Mouse (Mus musculus) forebrain, postnatal 0 days (tissue): Measurements from ENCODE around the gene Pnpla1. TPM values are rescaled to one million over a fixed set of nuclear protein-coding genes. Genes with fewer than 3 reads are reported as not detected.
"Not testable (repeated sequence)": the region's sequence is repeated elsewhere in the genome, so short reads cannot be mapped to it uniquely, and the experiment has no call there.

Source experiments
- ATAC-seq: fragments of 200-750 bp; cut with Nextera tagmentation; 2 replicates; pipeline ENCODE4 v1.8.0; 2017; ENCODE audit warnings: mild to moderate bottlenecking, moderate library complexity
- DNase-seq: peaks from one replicate; pipeline ENCODE4 v3.0.0-alpha.2; 2015
- H3K27ac ChIP-seq: fragments of 300-500 bp; sonication (generic); 2 replicates; pipeline ENCODE4 v1.5.1; 2014; ENCODE audit warnings: low read depth, mild to moderate bottlenecking, antibody characterized with exemption, low read length, moderate library complexity, mixed read lengths
- H3K27me3 ChIP-seq: fragments of 300-500 bp; sonication (generic); 2 replicates; pipeline ENCODE4 v1.6.1; 2014; ENCODE audit warnings: mild to moderate bottlenecking, low read length, mixed read lengths; ENCODE audit not compliant: insufficient read depth
- H3K36me3 ChIP-seq: fragments of 300-500 bp; sonication (generic); 2 replicates; pipeline ENCODE4 v1.6.1; 2014; ENCODE audit warnings: mild to moderate bottlenecking, moderate library complexity; ENCODE audit not compliant: insufficient read depth
- H3K4me1 ChIP-seq: fragments of 300-500 bp; sonication (generic); 2 replicates; pipeline ENCODE4 v1.6.1; 2014; ENCODE audit warnings: antibody characterized with exemption; ENCODE audit not compliant: insufficient read depth
- H3K4me2 ChIP-seq: fragments of 300-500 bp; sonication (generic); 2 replicates; pipeline ENCODE4 v1.6.1; 2014; ENCODE audit warnings: low read depth, mild to moderate bottlenecking, moderate library complexity
- H3K4me3 ChIP-seq: fragments of 300-500 bp; sonication (generic); 2 replicates; pipeline ENCODE4 v1.5.1; 2014; ENCODE audit warnings: low read depth, low read length, mixed read lengths
- H3K9ac ChIP-seq: fragments of 300-500 bp; sonication (generic); 2 replicates; pipeline ENCODE4 v1.6.1; 2014; ENCODE audit warnings: mild to moderate bottlenecking
- H3K9me3 ChIP-seq: fragments of 300-500 bp; sonication (generic); 2 replicates; pipeline ENCODE4 v1.6.1; 2016; ENCODE audit warnings: low read length
- CTCF ChIP-seq: sonication (generic); IDR thresholded peaks from 2 replicates; pipeline ENCODE4 v1.5.1; 2016; ENCODE audit warnings: antibody characterized with exemption, control low read depth, low read depth
- WGBS: fragments of 180-500 bp; shearing (Covaris S2); extraction: QIAGEN DNeasy Blood & Tissue Kit; methylation state at CpG from one replicate; pipeline ENCODE4 v1.1.7; 2014; 5-methylcytosine and 5-hydroxymethylcytosine counted together
- polyA plus RNA-seq: library from polyadenylated mRNA; unstranded; fragments of >200 nt; fragmentation: Nextera tagmentation; extraction: Ambion mirVana; gene quantifications from 2 replicates; pipeline ENCODE4 v1.2.1, GENCODE M21; 2015
- total RNA-seq: library from RNA; depleted of rRNA; stranded (reverse); fragments of >200 nt; gene quantifications from 2 replicates; pipeline ENCODE4 v1.2.3, GENCODE M21; 2014; rRNA removed

Gene Pnpla1
- total RNA-seq (not detected in 2 replicates), polyA plus RNA-seq (0.04 TPM in 1 of 2 replicates, not detected in the other)

DNA sequence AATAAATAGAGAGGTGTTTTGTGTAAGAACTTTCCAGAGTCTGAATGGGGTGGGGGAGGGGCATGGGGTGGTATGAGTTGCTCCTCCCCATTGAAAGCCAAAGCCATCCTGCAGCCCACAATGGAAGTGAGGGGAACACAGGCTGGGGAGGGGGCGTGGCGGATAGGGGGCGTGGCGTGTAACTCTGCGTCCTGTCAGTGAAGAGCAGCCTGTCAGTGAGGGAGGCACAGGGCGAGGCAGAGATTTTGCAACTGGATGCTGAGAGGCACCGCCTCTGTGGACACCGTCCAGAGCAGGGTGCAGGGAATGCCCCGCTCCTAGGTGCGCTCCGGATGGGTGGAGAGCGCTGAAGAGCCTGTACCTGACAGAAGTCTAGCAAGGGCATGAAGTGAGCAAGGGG lies at the start of gene Pnpla1:
Gene Pnpla1 (plus strand): TSS at position 207 of the 400 bp plus-strand sequence.
- Histone ChIP-seq H3K27ac (no peak within 1 kb of the TSS), H3K9ac (no peak within 1 kb of the TSS), H3K9me3 (peaks cover 6% of the 10 kb centered on the region; the same call in 1 of the 2 replicates), H3K36me3 (no peaks in the 10 kb centered on the region), H3K4me3 (no peak within 1 kb of the TSS), H3K4me2 (no peak within 1 kb of the TSS), H3K4me1 (no peaks in the 10 kb centered on the region), H3K27me3 (no peaks in the 10 kb centered on the region)
- DNase-seq (no peak), ATAC-seq (no peak)
- 31% methylated on average over 12 of the region's 12 CpGs for WGBS
- no peak for TF ChIP-seq CTCF

GRCm38 (mm10) chr17:28808714-28809113 lies 49.5 kb upstream of the Pnpla1 start:
- peaks cover 55% of the 10 kb centered on the region for H3K36me3 ChIP-seq

GRCm38 (mm10) chr17:28809175-28809831 lies 48.9 kb upstream of the Pnpla1 start:
- no peaks in the 10 kb centered on the region for H3K27me3 ChIP-seq
- no peak overlapping the region for H3K4me3 ChIP-seq
- no peak for TF ChIP-seq CTCF
- H3K36me3 ChIP-seq, result peaks cover 57% of the 10 kb centered on the region
- H3K4me1 ChIP-seq, result no peaks in the 10 kb centered on the region
- no peaks in the 10 kb centered on the region for H3K9me3 ChIP-seq
- DNase-seq, result no peak
- ATAC-seq, result no peak
- no peak overlapping the region for H3K27ac ChIP-seq
- H3K9ac ChIP-seq, result no peak overlapping the region
- no peak overlapping the region for H3K4me2 ChIP-seq
- WGBS, result 97% methylated on average over 10 of the region's 10 CpGs

More at GRCm38 (mm10) chr17:28808714-28809113, 49.5 kb upstream of the Pnpla1 start:
- no peak for DNase-seq
- no peak overlapping the region for H3K27ac ChIP-seq
- no peaks in the 10 kb centered on the region for H3K27me3 ChIP-seq
- WGBS, result 98% methylated on average over 8 of the region's 8 CpGs
- no peaks in the 10 kb centered on the region for H3K9me3 ChIP-seq
- no peaks in the 10 kb centered on the region for H3K4me1 ChIP-seq
- H3K9ac ChIP-seq, result no peak overlapping the region
- H3K4me2 ChIP-seq, result no peak overlapping the region
- TF ChIP-seq CTCF, result no peak
- no peak for ATAC-seq
- no peak overlapping the region for H3K4me3 ChIP-seq

GRCm38 (mm10) chr17:28812345-28812744 lies 45.9 kb upstream of the Pnpla1 start:
- no peak for TF ChIP-seq CTCF
- Histone ChIP-seq H3K9me3 (no peaks in the 10 kb centered on the region), H3K9ac (no peak overlapping the region), H3K4me2 (no peak overlapping the region), H3K4me1 (no peaks in the 10 kb centered on the region), H3K27me3 (no peaks in the 10 kb centered on the region), H3K36me3 (peaks cover 56% of the 10 kb centered on the region), H3K27ac (no peak overlapping the region), H3K4me3 (no peak overlapping the region)
- ATAC-seq, result no peak
- WGBS, result 99% methylated on average over 10 of the region's 10 CpGs
- DNase-seq, result no peak

DNA sequence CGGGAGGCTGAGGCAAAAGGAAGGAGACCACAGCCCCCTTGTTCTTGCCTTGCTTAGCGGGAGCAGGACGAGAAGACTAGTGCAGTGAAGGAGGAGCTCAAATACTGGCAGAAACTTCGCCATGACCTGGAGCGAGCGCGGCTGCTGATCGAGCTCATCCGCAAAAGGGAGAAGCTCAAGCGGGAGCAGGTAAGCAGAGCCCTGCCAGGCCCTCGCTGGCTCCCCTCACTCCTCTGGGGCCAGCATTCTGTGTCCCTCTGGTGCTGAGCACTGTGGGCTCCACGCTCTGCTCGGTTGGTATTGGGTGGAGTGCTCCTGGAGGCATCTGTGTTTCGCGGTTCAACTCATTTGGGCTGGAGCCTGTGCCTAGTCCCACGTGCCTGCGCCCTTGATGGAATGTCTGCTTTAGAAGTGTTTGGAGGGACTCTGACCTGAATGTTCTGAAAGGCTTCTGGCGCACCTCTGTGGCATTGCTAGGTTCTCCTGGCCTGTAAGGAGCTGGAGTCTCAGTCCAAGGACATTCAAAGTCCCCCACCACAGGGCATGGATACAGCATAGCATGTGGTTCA lies 43.6 kb upstream of the Pnpla1 start:
- Histone ChIP-seq H3K27ac (no peak overlapping the region), H3K27me3 (no peaks in the 10 kb centered on the region), H3K4me3 (no peak overlapping the region), H3K4me1 (no peaks in the 10 kb centered on the region), H3K4me2 (no peak overlapping the region), H3K36me3 (peaks cover 65% of the 10 kb centered on the region), H3K9me3 (no peaks in the 10 kb centered on the region), H3K9ac (no peak overlapping the region)
- 91% methylated on average over 18 of the region's 18 CpGs for WGBS
- no peak for DNase-seq
- no peak for TF ChIP-seq CTCF
- ATAC-seq, result no peak

DNA sequence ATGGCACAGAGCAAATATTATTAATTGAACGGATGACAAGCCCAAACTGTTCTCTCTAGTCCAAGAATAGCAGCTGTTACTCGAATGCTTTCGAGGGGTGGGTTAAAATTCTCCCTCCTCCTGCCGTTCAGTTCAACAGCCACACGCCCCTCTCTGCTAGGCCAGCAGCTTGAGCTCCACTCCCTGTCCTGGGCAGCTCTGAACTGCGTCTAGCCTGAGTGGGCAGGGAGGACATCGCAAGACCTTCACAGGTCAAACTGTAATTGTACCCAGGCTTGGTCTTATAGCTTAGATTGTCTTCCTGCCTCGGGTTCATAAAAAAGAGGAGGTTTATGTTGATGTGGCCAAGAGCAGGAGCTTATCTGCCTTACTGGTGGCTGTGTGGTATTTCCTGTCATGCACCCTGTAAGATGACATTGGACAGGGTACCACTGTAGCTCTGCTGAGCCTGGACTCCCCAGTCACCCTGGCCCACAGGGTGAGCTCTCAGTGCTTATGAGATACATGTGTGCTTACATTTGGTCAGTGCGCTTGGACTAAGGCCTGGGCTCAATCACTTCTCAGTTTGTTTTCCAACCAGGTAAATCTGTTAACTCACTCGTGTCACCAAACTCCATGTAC lies 42.7 kb upstream of the Pnpla1 start:
- ATAC-seq (no peak), DNase-seq (no peak)
- no peak for TF ChIP-seq CTCF
- H3K27me3 ChIP-seq, result no peaks in the 10 kb centered on the region
- H3K4me2 ChIP-seq, result no peak overlapping the region
- no peaks in the 10 kb centered on the region for H3K9me3 ChIP-seq
- H3K4me3 ChIP-seq, result no peak overlapping the region
- peaks cover 58% of the 10 kb centered on the region for H3K36me3 ChIP-seq
- no peak overlapping the region for H3K9ac ChIP-seq
- 80% methylated on average over 10 of the region's 10 CpGs for WGBS
- H3K27ac ChIP-seq, result no peak overlapping the region
- no peaks in the 10 kb centered on the region for H3K4me1 ChIP-seq

DNA sequence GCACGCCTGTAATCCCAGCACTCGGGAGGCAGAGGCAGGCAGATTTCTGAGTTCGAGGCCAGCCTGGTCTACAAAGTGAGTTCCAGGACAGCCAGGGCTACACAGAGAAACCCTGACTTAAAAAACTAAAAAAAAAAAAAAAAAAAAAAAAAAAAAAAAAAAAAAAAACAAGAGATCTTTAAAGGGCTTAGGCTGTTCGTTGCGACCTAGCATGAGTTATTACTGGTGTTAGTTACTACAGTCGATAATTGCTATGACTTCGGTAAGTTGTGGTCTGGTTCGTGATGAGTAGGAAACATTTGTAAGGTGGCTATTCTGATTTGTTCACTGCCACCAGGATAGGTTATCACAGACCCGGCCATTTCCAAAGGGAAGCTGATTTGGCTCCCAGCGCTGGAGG lies 41.9 kb upstream of the Pnpla1 start:
- not testable (repeated sequence) for DNase-seq, ATAC-seq, H3K27me3 ChIP-seq, H3K4me3 ChIP-seq, H3K27ac ChIP-seq, H3K9me3 ChIP-seq, H3K9ac ChIP-seq, H3K4me2 ChIP-seq, H3K4me1 ChIP-seq
- H3K36me3 ChIP-seq, result peaks cover 61% of the 10 kb centered on the region
- WGBS, result 94% methylated on average over 10 of the region's 10 CpGs
